Mouse (Mus musculus): Measurements from ENCODE around the gene Rmnd1.
A peak's percentile ranks its signal among the peaks of the same experiment; 100 is the strongest.

- TF ChIP-seq CTCF (IDR thresholded peaks at IDR 0.05; ENCODE audit: extremely low read depth, insufficient read depth, low read length): peak; percentile 43; the same call in 1 of the 2 replicates
- TF ChIP-seq POLR2A (IDR thresholded peaks at IDR 0.05; ENCODE audit: extremely low read depth, insufficient read depth, low read length): no peak
Measured at GRCm38 (mm10) chr10:4372011-4372410, 60.2 kb downstream of the Rmnd1 start.
